Mouse (Mus musculus): ENCODE results near the gene Ctsr. TPM values are rescaled to one million over a fixed set of nuclear protein-coding genes. Genes with fewer than 3 reads are reported as not detected.
"Not testable (repeated sequence)": the region's sequence is repeated elsewhere in the genome, so short reads cannot be mapped to it uniquely, and the experiment has no call there.

Gene Ctsr
- not detected in 2 replicates for polyA plus RNA-seq (2014; fragmentation: Nextera tagmentation; extraction: Ambion mirVana)

- WGBS, result 70% methylated on average over 1 of the region's 1 CpGs
- no peak for ATAC-seq (replicated peaks; ENCODE audit: low FRiP score)
- Histone ChIP-seq H3K36me3 (ENCODE audit: control insufficient read depth, insufficient read depth, low read length) (no peaks in the 10 kb centered on the region), H3K4me3 (ENCODE audit: low read depth, low read length) (no peak within 1 kb of the TSS), H3K9me3 (ENCODE audit: control insufficient read depth, low read length) (no peaks in the 10 kb centered on the region), H3K27me3 (replicated peaks; ENCODE audit: control insufficient read depth, insufficient read depth, low read length) (no peaks in the 10 kb centered on the region), H3K4me1 (replicated peaks; ENCODE audit: control insufficient read depth, insufficient read depth, low read length) (no peaks in the 10 kb centered on the region), H3K9ac (ENCODE audit: low read depth, low read length) (no peak within 1 kb of the TSS), H3K4me2 (no peak within 1 kb of the TSS), H3K27ac (ENCODE audit: low read depth, low read length) (no peak within 1 kb of the TSS)
- no peak for DNase-seq (ENCODE audit: low spot score)
These were observed at the start of gene Ctsr for GRCm38 (mm10) chr13:61164156-61164555. Gene Ctsr (minus strand): TSS chr13:61164256.

GRCm38 (mm10) chr13:61203310-61203709, 39.3 kb upstream of the Ctsr start, which contains the start of gene Cts6:
Gene Cts6 (minus strand): TSS chr13:61203410.
- ATAC-seq (replicated peaks; ENCODE audit: low FRiP score), result no peak
- Histone ChIP-seq H3K36me3 (ENCODE audit: control insufficient read depth, insufficient read depth, low read length) (no peaks in the 10 kb centered on the region), H3K9ac (ENCODE audit: low read depth, low read length) (no peak within 1 kb of the TSS), H3K4me2 (no peak within 1 kb of the TSS), H3K27me3 (replicated peaks; ENCODE audit: control insufficient read depth, insufficient read depth, low read length) (no peaks in the 10 kb centered on the region), H3K4me3 (ENCODE audit: low read depth, low read length) (no peak within 1 kb of the TSS), H3K27ac (ENCODE audit: low read depth, low read length) (no peak within 1 kb of the TSS), H3K4me1 (replicated peaks; ENCODE audit: control insufficient read depth, insufficient read depth, low read length) (no peaks in the 10 kb centered on the region), H3K9me3 (ENCODE audit: control insufficient read depth, low read length) (no peaks in the 10 kb centered on the region)
- no peak for DNase-seq (ENCODE audit: low spot score)
- 87% methylated on average over 3 of the region's 3 CpGs for WGBS

DNA sequence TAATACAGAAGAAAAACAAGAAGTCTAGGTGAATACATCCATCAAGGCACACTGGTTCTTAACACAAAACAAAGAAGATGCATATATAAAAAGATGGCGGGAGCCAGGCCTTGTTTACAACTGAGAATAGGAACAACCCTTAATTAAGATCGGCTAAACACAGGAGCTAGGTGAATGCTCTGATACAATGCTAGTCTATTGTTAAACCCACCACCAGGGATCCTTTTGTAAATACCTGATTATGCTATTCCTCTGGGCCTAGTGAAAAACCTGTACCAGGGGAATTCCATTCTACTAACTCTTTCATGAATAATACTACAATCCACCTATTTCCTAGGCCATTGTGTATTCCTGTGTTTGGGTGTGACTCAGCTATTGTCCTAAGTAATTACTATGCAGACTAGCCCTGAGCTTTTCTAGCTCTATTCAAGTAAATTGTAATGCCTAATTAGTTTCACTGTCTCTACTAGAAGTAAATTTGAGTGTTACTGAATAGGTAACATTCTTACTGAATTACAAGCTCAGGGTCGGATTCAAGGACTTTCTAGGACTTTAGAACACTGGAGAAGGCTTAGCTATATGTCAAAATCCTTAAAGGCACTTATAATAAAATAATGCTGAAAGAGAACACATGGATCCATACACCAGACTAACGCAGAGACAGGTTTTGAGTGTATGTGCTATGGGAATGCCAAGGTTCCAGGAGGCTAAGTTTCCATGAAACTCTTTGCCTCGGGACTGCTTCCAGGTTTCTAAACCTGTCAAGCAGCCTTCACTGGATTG, 21.3 kb upstream of the Ctsr start:
- not testable (repeated sequence) for H3K9me3 ChIP-seq (ENCODE audit: control insufficient read depth, low read length); ATAC-seq (replicated peaks; ENCODE audit: low FRiP score); H3K9ac ChIP-seq (ENCODE audit: low read depth, low read length); H3K36me3 ChIP-seq (ENCODE audit: control insufficient read depth, insufficient read depth, low read length); H3K4me2 ChIP-seq; H3K4me1 ChIP-seq (replicated peaks; ENCODE audit: control insufficient read depth, insufficient read depth, low read length); H3K27me3 ChIP-seq (replicated peaks; ENCODE audit: control insufficient read depth, insufficient read depth, low read length); DNase-seq (ENCODE audit: low spot score); H3K4me3 ChIP-seq (ENCODE audit: low read depth, low read length); H3K27ac ChIP-seq (ENCODE audit: low read depth, low read length)
- WGBS, result 68% methylated on average over 5 of the region's 5 CpGs

- Histone ChIP-seq H3K4me2 (no peak overlapping the region), H3K4me1 (replicated peaks; ENCODE audit: control insufficient read depth, insufficient read depth, low read length) (no peaks in the 10 kb centered on the region), H3K9ac (ENCODE audit: low read depth, low read length) (no peak overlapping the region), H3K27ac (ENCODE audit: low read depth, low read length) (no peak overlapping the region), H3K27me3 (replicated peaks; ENCODE audit: control insufficient read depth, insufficient read depth, low read length) (no peaks in the 10 kb centered on the region), H3K4me3 (ENCODE audit: low read depth, low read length) (no peak overlapping the region), H3K36me3 (ENCODE audit: control insufficient read depth, insufficient read depth, low read length) (no peaks in the 10 kb centered on the region), H3K9me3 (ENCODE audit: control insufficient read depth, low read length) (no peaks in the 10 kb centered on the region)
- ATAC-seq (replicated peaks; ENCODE audit: low FRiP score) (no peak), DNase-seq (ENCODE audit: low spot score) (no peak)
- 76% methylated on average over 4 of the region's 4 CpGs for WGBS
These were observed 566 bp upstream of the Ctsr start for GRCm38 (mm10) chr13:61164622-61165021.

Other genes with a start within 250 kb of the Ctsr start
- gene Gm49393, start 228.7 kb downstream of the Ctsr start, polyA plus RNA-seq (2014; fragmentation: Nextera tagmentation; extraction: Ambion mirVana), result not detected in 2 replicates
- gene Gm49391, start 227.7 kb downstream of the Ctsr start, polyA plus RNA-seq (2014; fragmentation: Nextera tagmentation; extraction: Ambion mirVana), result 2.5 and 2.8 TPM in 2 replicates
- gene Ctla2a, start 227.6 kb downstream of the Ctsr start, polyA plus RNA-seq (2014; fragmentation: Nextera tagmentation; extraction: Ambion mirVana), result 44.5 and 46.4 TPM in 2 replicates
- gene Tpbpa, start 222.3 kb downstream of the Ctsr start, polyA plus RNA-seq (2014; fragmentation: Nextera tagmentation; extraction: Ambion mirVana), result not detected in 2 replicates
- gene Ctsj, start 158.3 kb downstream of the Ctsr start, polyA plus RNA-seq (2014; fragmentation: Nextera tagmentation; extraction: Ambion mirVana), result not detected in 2 replicates
- not detected in 2 replicates for gene Ctsq, start 123.6 kb downstream of the Ctsr start, polyA plus RNA-seq (2014; fragmentation: Nextera tagmentation; extraction: Ambion mirVana)
- gene Cts6, start 39.2 kb upstream of the Ctsr start, polyA plus RNA-seq (2014; fragmentation: Nextera tagmentation; extraction: Ambion mirVana), result not detected in 2 replicates
- gene Cts8, start 91.1 kb upstream of the Ctsr start, polyA plus RNA-seq (2014; fragmentation: Nextera tagmentation; extraction: Ambion mirVana), result not detected in 2 replicates
- gene Gm49398, start 124.6 kb upstream of the Ctsr start, polyA plus RNA-seq (2014; fragmentation: Nextera tagmentation; extraction: Ambion mirVana), result not detected in 2 replicates
- not detected in 2 replicates for gene Cts7, start 193.9 kb upstream of the Ctsr start, polyA plus RNA-seq (2014; fragmentation: Nextera tagmentation; extraction: Ambion mirVana)

All from liver, embryonic 11.5 days (tissue).